Mouse (Mus musculus): ENCODE results near the gene Mbd3l1.

Mbd3l1 gene

GRCm38 (mm10) chr9:18478168-18478567, at the start of gene Mbd3l1, which contains the start of gene Zfp558:
Gene Mbd3l1 (plus strand): TSS chr9:18478359.
Gene Zfp558 (minus strand): TSS chr9:18478268.
- ATAC-seq (ENCODE audit: insufficient number of reproducible peaks, low FRiP score, low TSS enrichment): no peak

- no peak for ATAC-seq (ENCODE audit: insufficient number of reproducible peaks, low FRiP score, low TSS enrichment)
These were observed 47.8 kb upstream of the Mbd3l1 start, which contains the start of gene Mbd3l2 for GRCm38 (mm10) chr9:18430354-18430753. Gene Mbd3l2 (plus strand): TSS chr9:18430654.

- ATAC-seq (ENCODE audit: insufficient number of reproducible peaks, low FRiP score, low TSS enrichment): no peak
These were observed 46.5 kb upstream of the Mbd3l1 start for GRCm38 (mm10) chr9:18431687-18432086.

- no peak for ATAC-seq (ENCODE audit: insufficient number of reproducible peaks, low FRiP score, low TSS enrichment)
These were observed 21.6 kb upstream of the Mbd3l1 start for GRCm38 (mm10) chr9:18456520-18456919.

- ATAC-seq (ENCODE audit: insufficient number of reproducible peaks, low FRiP score, low TSS enrichment): no peak
These were observed 10.8 kb upstream of the Mbd3l1 start for GRCm38 (mm10) chr9:18467350-18467749.

GRCm38 (mm10) chr9:18468005-18468404, 10.2 kb upstream of the Mbd3l1 start:
- ATAC-seq (ENCODE audit: insufficient number of reproducible peaks, low FRiP score, low TSS enrichment): no peak

GRCm38 (mm10) chr9:18473324-18474128, 4.6 kb upstream of the Mbd3l1 start:
- peak; percentile 90 for ATAC-seq (ENCODE audit: insufficient number of reproducible peaks, low FRiP score, low TSS enrichment)

GRCm38 (mm10) chr9:18508098-18508497, 29.9 kb downstream of the Mbd3l1 start:
- ATAC-seq (ENCODE audit: insufficient number of reproducible peaks, low FRiP score, low TSS enrichment): no peak

Measured in cerebellum, adult (tissue).